Mouse (Mus musculus) layer of hippocampus, adult 9-11 months (tissue): ENCODE results near the gene Pik3r6.

Source experiments
- DNase-seq: peaks from one replicate; pipeline ENCODE4 v3.0.0; 2022

Gene Pik3r6

GRCm38 (mm10) chr11:68536465-68536864 is 33.6 kb downstream of the Pik3r6 start:
- peak; percentile 76 for DNase-seq

- DNase-seq: no peak
These were observed 36.8 kb downstream of the Pik3r6 start for GRCm38 (mm10) chr11:68539621-68540020.

- DNase-seq: no peak
These were observed 41.7 kb downstream of the Pik3r6 start for GRCm38 (mm10) chr11:68544554-68544953.

- DNase-seq: no peak
These were observed 42.4 kb downstream of the Pik3r6 start for GRCm38 (mm10) chr11:68545172-68545571.

GRCm38 (mm10) chr11:68545682-68546222 is 42.9 kb downstream of the Pik3r6 start:
- DNase-seq: no peak

- no peak for DNase-seq
These were observed 44.7 kb downstream of the Pik3r6 start for GRCm38 (mm10) chr11:68547484-68547883.

GRCm38 (mm10) chr11:68549597-68549996 is 46.8 kb downstream of the Pik3r6 start:
- DNase-seq: no peak

- no peak for DNase-seq
These were observed 47.5 kb downstream of the Pik3r6 start for GRCm38 (mm10) chr11:68550358-68550757.

- no peak for DNase-seq
These were observed 51.2 kb downstream of the Pik3r6 start for GRCm38 (mm10) chr11:68553981-68554471.

- DNase-seq: no peak
These were observed 53.2 kb downstream of the Pik3r6 start, which contains the start of gene Mfsd6l for GRCm38 (mm10) chr11:68555918-68556584. TSS of gene Mfsd6l (plus strand) at chr11:68556186.

- no peak for DNase-seq
These were observed 56.7 kb downstream of the Pik3r6 start for GRCm38 (mm10) chr11:68559546-68559945.

GRCm38 (mm10) chr11:68561957-68562950 is 59.4 kb downstream of the Pik3r6 start:
- no peak for DNase-seq

- no peak for DNase-seq
These were observed 61.7 kb downstream of the Pik3r6 start for GRCm38 (mm10) chr11:68564356-68565031.

- DNase-seq: no peak
These were observed 62.2 kb downstream of the Pik3r6 start for GRCm38 (mm10) chr11:68565032-68565429.

GRCm38 (mm10) chr11:68566447-68567059 is 63.7 kb downstream of the Pik3r6 start:
- DNase-seq: peak; percentile 81

GRCm38 (mm10) chr11:68570861-68571260 is 68.0 kb downstream of the Pik3r6 start:
- no peak for DNase-seq

- DNase-seq: no peak
These were observed 74.3 kb downstream of the Pik3r6 start for GRCm38 (mm10) chr11:68577076-68577475.

- peak; percentile 39 for DNase-seq
These were observed 76.7 kb downstream of the Pik3r6 start for GRCm38 (mm10) chr11:68579462-68579881.

GRCm38 (mm10) chr11:68580566-68580965 is 77.7 kb downstream of the Pik3r6 start:
- DNase-seq: no peak

- DNase-seq: peak; percentile 60
These were observed 80.4 kb downstream of the Pik3r6 start for GRCm38 (mm10) chr11:68583225-68583624.

- no peak for DNase-seq
These were observed 81.2 kb downstream of the Pik3r6 start for GRCm38 (mm10) chr11:68583906-68584480.

GRCm38 (mm10) chr11:68585890-68586289 is 83.1 kb downstream of the Pik3r6 start:
- DNase-seq: no peak
